Mouse (Mus musculus) thymus, postnatal 36 days (tissue): ENCODE measurements around the gene Plce1.

Experiments
- DNase-seq, 2 experiments: peaks; one replicate each; pipeline ENCODE4 v3.0.0; 2022; ENCODE audit warnings: mixed read lengths in 2 of 2

The Plce1 gene

DNA sequence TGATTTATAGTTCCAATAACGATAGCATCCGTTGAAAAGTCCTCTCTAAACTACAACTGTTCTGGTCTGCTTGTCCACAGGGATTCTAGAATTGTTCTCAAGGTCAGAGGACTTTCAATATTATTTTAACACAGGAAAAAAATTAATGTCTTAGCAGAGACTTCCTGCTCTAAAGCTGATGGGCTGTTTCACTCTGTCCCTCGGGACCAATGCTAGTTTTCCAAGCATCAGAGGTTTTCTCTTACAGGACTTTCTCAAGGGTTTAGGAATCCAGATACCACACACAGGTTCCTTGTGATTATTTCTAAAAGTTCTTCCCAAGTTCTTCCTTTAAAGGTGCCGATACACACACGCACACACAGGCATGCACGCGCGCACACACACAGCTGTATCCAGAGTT lies 263.6 kb downstream of the Plce1 start:
- DNase-seq, result no peak

DNA sequence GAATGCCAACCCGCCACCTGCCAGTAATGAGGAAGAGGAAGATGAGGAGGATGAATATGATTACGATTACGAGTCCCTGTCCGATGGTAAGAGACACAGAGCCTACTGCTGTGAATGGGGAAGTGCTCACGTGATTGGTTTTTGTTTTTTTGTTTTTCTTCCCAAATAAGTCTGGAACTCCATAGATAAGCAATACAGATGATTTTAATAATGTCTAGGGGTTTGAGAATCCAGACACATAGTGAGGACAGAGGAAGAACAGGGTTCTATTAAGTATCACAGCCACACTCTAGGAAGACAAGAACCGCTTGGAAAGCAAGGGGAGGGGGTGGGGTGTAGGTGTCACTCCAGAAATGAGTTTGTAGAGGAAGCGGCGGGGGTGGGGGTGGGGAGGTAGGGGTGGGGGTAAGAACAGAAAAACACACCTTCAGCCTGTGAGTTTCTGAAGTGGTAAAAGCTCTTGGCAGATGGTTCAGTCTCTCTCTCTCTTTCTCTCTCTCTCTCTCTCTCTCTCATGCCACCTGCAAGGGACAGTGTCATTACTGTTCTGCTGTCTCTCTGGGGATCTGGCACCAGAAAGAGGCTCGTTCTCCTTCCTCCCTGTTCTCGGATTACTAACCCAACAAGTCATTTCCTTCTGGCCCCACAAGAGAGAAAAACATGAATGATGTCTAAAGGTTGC lies 265.0 kb downstream of the Plce1 start:
- peak in 1 of 2 experiments; percentile 5 for DNase-seq

DNA sequence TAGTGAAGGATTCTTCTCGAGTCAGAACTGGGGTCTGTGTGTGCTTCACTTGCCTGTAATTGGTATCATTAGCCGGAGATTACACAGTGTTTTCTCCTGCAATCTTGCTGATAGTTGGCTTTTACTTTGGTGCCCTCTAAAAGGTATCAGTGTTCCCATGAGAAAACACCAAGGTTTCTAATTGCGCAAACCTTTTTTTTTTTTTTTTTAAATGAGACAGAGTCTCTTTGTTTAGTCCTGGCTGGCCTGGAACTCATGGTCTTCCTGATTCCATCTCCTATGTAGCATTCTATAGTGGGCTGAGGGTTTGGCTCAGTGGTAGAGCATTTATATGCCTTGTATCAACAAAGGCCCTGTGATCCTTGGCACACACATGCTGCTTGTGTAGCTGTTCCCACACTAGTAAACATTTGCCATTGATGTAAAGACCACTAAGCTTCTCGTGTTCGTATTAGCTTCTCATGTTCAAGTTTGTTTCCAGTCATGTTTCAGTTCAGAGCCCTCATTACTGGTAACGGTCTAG lies 265.6 kb downstream of the Plce1 start:
- DNase-seq, result no peak

DNA sequence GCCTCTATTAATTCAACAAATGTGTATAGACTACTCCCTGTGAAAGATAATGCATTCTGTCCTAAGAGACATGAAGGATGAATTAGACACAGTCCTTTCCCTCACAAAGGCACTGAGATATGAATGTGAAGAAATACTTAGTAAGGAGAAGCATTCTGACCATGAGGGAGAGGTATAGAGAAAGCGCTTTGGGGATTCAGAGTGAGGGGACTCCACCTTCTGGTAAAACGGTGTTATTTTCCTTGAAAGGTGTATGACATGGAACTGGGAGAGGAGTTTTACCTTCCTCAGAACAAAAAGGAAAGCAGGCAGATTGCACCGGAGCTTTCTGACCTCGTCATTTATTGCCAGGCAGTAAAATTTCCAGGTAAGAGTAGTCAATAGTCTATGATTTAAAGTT lies 269.3 kb downstream of the Plce1 start:
- DNase-seq, result no peak

DNA sequence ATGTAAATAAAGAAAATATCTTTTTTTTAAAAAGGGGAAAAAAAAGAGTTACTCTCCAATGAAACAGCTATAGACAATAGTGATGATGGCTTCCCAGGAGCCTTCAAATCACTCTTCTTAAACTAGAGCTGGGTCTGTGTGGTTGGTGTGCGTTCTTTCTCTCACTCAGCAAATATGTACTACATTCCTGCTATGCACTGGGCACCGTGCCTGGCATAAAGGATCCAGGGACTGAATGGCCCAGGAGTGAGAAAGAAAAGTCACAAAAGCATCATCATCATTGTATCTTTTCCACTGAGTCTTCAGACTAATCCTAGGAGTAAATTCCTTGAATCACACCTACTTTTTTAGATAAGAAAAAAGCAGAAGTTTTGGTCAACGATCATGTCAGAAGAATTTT lies 276.3 kb downstream of the Plce1 start:
- DNase-seq, result no peak

DNA sequence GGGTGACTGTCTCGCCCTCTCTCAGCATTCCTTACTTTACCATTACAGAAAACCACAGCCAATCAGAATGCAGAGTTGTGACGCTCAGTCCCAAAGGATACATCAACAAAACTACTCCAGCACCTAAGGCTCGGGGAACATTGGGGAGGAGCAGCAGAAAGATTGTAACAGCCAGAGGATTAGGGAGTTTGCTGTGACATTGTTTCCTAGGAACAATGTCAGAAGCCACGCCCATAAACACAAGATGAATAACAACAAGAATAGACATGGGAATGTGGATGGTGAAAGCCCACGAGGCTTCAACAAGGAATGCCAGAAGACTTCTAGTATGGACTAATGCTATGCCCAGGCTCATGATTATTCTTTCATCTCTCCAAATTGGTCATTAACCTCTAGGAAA lies 277.1 kb downstream of the Plce1 start:
- DNase-seq, result no peak

DNA sequence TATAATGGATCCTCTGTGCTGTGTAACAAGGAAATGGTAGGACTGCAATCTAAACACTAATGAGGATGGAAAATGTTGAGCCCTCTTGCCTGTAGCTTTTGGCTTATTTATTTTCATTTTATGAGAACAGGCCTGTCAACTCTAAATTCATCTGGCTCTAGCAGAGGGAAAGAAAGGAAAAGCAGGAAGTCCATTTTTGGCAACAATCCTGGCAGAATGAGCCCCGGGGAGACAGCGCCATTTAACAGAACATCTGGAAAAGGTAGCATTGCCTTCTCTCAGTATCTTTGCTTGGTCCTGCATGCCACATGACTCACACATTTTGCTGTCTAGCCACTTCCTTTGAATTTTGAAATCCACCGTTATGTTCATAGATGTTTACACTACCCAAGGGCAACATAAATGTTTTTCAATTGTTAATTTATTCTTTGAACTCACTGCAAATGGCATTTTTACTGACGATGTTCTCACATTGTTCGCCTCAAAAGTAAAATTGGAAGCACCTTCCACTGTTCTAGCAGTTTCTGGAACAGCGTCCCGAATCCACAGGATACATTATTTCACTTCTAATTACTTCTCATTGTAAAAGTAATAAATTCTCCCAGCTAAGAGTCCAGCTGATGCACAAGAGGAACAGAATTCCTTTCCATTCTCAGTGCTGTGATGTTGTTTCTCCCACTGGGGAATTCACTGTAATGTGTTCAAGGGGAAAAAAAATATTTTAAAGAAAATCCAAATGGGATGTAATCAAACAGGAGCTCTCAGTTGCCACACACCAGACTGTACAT lies 278.0 kb downstream of the Plce1 start:
- no peak for DNase-seq

DNA sequence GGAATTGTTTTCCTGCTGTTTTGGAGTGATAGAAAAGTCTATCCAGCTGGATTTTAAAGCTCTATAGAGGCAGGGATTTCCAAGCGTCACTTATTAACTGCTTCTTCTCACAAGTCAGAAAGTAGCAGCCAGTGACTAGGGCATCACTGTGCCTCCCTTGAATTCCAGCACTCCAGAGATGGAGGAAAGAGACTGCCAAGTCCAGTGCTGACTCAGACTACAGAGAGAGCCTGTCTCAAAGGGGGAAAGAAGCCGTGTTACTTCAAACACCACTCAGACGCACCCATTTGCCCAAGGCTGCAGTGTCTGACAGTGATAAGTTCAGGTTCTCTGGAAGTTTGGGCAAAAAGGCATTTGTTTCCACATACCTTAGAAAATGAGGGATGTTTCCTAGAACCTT lies 279.5 kb downstream of the Plce1 start:
- no peak for DNase-seq

DNA sequence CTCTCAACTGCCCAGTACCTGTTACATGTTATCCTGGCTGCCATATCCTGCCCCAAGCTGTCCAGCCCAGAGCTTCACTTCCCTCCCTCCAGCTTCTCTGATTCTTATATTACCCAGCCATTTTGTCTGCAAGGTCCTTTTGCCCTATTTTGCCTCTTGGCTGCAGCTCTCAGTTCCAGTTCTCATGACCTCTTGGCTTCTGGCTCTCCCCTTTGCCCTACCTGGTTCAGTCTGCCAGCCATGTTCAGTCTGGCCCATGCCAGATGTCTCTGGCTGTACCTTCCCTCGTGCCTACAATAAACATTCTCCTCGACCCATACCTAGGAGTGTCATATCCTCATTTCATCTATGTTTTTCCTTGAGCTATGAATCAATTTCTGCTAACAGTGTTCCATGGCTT lies 285.4 kb downstream of the Plce1 start:
- DNase-seq, result no peak

DNA sequence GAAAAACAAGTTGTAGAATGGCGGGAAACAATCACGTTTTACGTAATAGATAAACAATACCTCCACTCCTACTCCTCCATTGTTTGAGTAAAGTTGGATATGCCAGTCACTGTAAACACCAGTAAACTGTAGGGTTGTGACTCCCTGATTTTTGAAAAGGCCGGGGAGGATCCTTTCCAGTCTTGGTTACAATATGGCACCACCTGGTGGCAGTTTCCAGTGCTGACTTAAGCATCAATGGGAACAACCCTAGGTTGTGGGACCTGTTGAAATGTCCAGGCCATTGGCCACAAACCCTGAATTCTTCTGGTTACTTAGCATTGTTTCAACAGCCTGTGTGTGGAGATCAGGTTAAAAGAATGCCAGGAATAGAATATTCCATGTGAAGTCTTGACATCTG lies 294.6 kb downstream of the Plce1 start:
- peak in 1 of 2 experiments; percentile 5 for DNase-seq

DNA sequence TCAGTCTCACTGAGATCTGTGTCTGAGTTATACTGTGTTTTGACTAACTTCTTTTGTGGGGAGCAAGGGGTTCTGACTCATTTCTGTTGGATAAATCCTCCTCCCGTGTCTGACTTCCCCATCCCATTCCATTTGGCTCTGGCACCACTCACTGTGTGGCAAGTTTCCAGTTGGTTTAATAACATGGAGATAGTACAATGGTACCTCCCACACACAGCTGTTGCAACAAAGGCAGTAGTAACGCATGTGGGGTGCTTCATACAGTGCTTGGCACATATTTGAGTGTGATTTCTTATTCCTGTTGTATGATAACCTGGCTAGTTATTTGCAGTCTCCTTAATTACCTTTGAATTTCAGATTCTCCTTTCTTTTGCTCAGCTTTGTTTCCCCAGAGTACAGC lies 297.9 kb downstream of the Plce1 start:
- no peak for DNase-seq

DNA sequence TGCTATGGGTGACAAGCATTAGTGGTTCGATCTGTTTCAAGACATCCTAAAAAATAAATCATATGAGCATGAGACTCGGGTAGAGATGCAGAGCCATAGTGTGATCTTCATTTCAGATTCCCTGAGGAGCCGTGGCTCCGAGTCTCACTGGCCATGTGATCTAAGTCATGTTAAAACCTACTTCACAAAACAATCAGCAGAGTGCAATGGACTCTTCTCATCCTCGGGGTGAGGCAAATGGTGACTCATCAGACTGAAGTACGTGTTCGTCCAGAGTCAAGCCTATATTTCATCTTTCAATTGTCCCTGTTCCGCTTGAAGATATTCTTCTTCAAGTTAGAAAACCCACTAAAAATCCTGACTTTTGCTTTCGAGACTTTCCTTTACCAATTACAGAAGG lies 302.6 kb downstream of the Plce1 start:
- no peak for DNase-seq

DNA sequence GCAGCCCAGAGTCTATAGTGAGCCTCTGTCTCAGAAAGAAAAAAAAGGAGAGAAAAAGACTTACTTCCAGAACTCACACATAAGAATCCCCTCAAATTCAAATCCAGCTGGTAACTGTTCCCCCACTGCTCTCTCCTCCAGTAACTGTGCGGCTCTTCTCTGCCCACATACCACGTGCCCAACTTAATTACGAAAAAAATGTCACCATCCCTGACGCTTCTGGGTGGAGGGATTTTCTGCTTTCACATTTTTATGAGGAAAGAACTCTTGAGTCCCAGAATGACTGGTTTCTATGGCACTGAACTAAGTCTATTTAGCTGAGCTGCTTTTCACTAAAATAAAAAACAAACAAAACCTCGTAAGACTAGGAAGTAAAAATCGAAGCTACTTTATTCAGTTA lies 306.8 kb downstream of the Plce1 start:
- no peak for DNase-seq

DNA sequence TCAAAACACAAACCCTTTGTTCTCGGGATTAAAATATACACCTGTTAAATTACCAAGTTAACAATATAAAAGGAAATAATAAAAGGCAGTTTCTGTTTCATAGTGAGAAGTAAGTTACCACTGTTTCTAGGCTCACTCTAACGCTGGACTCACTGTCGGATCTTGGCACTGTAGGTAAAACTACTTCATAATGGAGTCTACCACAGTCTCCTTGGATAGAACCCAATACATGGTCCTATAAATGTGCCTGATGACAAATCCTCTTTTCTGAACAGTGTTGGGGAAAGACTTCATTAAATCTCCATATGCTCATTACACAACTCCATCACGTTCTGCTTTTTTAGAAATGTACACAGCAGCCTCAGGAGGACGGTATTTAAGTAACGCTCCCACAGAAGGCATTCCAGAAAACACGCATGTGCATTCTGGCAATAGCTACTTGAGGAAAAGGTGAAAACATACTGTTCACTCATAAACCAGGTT lies 312.7 kb downstream of the Plce1 start:
- no peak for DNase-seq

DNA sequence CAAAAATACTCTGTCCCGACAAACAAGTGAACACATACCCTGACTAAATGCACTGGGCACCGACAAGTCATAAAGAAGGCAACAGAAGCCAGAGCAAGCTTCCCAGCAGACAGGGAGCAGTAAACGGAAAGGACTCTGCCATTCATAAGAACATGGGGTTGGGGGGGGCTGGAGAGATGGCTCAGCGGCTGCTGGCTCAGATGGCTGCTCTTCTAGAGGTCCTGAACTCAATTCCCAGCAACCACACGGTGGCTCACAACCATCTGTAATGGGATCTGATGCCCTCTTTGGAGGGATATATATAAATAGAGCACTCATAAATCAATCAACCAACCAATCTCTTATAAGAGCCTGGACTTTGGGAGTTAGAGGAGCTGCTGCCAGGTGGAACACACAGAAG lies 315.6 kb downstream of the Plce1 start:
- no peak for DNase-seq

DNA sequence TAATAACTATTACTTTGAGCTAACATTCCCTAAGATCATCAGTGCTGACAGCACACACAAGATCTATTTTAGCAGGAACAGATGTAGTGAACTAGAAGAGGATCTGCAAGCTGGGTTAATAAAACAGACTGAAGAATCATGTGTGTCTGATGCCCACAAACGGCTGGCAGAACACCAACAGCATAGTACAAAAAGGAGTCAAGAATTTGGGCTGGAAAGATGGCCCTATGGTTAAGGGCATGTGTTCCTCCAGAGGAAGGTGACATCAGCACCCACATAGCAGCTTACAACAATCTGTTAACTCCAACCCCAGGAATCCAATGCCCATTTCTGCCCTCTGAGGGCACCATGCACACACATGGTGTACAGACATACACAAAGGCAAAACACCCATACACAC lies 317.4 kb downstream of the Plce1 start:
- DNase-seq, result no peak

DNA sequence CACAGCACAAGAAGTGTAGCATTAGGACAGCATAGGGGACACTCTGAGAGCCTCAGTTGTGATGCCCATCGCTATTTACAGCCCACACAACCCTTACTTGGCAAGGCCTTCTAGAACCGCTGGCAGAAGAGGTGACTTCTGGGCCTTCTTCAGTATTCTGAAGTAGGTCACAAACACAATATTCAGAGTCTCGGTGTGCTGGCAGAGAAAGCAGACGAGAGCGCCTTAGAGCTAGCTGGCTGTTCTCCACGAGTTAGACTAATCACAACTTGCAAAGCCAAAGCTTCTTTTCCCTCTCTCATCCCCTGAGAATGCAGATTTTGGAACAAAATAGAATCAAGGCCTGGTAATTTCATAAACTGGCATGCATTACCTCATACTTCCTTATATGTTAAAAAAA lies 317.9 kb downstream of the Plce1 start:
- DNase-seq, result no peak

DNA sequence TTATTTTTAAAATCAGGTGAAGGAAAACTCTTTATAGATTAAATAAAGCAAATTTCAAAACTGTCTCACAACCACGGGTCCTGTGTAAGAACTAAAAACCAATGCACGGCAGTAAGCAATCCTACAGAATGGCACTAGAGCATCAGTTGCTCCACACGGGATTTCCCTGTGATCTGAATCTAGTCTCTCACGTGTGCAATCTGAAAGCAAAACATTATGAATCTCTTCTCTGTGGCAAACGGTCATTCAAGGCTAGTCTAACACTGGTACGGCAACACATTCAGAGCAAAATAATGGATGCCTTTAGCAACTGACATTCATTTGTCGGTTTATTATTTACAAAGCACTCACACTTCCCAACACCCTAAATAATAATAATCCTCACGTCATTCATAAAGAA lies 337.3 kb downstream of the Plce1 start:
- DNase-seq, result no peak

DNA sequence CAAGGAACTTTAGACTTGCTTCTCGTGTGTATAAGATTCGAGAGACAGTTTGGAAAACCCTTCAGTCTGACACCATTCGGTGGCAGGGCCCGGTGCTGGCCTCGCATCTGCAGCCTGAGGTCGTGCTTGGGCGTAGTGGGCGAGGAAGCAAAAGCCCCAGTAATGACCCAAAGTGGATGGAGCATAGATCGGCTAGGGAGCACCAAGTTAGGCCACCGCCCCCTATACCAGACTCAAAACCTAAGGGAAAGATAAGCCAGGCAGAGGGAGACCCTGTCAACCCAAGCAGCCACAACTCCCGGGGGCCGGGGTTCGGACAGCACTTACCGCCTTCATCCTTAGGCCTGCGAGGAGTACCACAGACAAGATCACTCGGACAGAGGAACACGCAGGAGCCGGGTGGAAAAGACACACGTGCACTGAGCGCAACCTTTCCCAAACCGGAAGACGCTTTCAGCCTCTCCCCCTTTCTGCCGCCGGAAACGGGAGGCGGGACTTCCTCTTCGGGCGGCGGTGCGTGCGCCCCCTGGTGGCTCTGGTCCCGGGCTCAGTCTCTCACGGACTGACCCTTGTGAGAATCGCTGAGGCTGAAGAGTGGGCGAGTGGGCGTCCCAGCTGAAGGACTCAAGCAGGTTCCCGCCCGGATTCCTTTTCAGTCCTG lies 338.0 kb downstream of the Plce1 start, which contains the start of gene Noc3l:
Noc3l (minus strand) TSS at position 472 of the 661 bp plus-strand sequence.
- DNase-seq, result peak; percentile 90 to 93

DNA sequence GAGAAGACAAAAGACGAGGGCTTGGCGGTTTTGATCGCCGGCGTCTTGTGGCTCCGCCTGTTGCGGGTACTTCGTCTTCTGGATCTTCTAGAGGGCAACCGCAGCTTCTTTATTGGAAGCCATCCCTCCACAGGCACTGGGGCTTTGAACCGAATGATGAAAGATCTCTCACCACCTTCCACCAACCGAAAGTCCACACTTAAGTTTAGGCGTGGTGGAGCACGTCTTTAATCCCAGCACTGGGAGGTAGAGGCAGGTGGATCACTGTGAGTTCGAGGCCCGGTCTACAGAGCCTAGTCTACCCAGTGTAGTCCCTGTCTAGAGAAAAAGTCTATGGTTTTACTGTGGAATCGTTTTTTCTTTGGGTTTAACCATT lies 338.5 kb downstream of the Plce1 start:
- DNase-seq, result no peak

DNA sequence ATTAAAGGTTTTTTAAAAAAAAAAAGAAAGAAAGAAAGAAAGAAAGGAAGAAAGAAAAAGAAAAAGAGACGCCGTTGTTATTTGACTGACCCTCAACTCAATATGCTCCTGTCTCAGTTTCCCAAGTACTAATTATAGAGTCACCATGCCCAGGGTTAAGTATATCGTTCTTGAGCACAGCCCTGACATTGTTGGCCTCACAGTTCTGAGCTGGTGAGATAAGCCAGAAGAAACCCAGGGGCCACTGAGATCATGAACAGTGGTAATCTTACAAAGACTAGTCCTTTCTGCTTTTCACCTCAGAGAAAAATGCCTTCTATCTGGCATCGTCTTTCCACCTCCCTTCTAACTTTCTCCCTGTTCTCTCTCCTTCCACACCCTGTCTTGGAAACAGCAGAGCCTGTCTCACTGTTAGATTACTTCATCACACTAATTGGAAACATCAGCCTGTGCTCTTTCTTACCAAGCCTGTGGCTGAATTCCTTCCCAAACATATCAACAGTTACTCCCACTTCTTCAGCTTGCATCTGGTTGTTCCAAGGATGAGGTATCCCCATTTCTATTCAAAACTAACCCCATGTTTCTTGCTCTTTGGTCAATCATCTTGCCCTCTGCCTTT lies 339.4 kb downstream of the Plce1 start:
- no peak for DNase-seq

DNA sequence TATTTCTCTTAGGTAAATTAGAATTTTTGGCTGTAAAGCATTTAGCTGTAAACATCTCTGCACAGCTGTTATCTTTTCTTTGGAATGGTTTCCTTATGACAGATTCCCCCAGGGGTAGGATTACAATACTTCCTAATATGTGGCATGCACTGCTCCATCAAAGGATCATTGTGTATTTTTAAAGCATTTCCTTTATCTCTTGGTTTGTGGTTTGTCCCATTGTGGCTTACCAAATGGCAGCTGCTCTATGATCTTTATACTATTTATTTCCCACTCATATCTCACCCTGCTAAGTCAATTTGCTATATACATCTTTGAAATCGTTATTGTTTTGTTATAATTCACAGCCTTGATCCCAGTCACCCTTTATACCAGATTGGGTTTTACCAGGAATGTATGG lies 352.3 kb downstream of the Plce1 start:
- no peak for DNase-seq
